Mouse (Mus musculus) kidney, adult 2 months (tissue): ENCODE measurements at regions not wholly inside any gene's neighbourhood (a gene's known extent, or its start where the extent isn't known, plus 50 kb on each side); places are given as distances from the start of the nearest gene placed in this dataset.

ENCODE experiments used
- DNase-seq: peaks from one replicate; pipeline ENCODE4 v3.0.0; 2021
- H3K27ac ChIP-seq: fragments of 200-500 bp; 2 replicates; pipeline ENCODE4 v1.5.1; 2012; ENCODE audit warnings: low read depth, low read length, control low read depth, inconsistent platforms; ENCODE audit not compliant: insufficient read depth
- H3K27me3 ChIP-seq: fragments of 200-500 bp; replicated peaks from 2 replicates; pipeline ENCODE4 v1.6.1; 2012; ENCODE audit warnings: mild to moderate bottlenecking, moderate library complexity, low read length, inconsistent platforms; ENCODE audit not compliant: control insufficient read depth, insufficient read depth
- H3K36me3 ChIP-seq: fragments of 200-500 bp; 2 replicates; pipeline ENCODE4 v1.6.1; 2012; ENCODE audit warnings: mild to moderate bottlenecking, moderate library complexity, low read length, inconsistent platforms; ENCODE audit not compliant: control insufficient read depth, insufficient read depth
- H3K4me1 ChIP-seq: fragments of 200-500 bp; 2 replicates; pipeline ENCODE4 v1.6.1; 2011; ENCODE audit warnings: low read length; ENCODE audit not compliant: control insufficient read depth, insufficient read depth
- H3K4me3 ChIP-seq: fragments of 200-500 bp; 2 replicates; pipeline ENCODE4 v1.5.1; 2011; ENCODE audit warnings: mild to moderate bottlenecking, low read depth, low read length, control low read depth; ENCODE audit not compliant: insufficient read depth
- CTCF ChIP-seq: fragments of 200-500 bp; conservative IDR thresholded peaks from 2 replicates; pipeline ENCODE4 v1.5.1; 2011; ENCODE audit warnings: low read depth, mild to moderate bottlenecking, control low read depth, low read length, moderate library complexity, mixed read lengths; ENCODE audit not compliant: insufficient read depth, insufficient read length
- POLR2A ChIP-seq: fragments of 200-500 bp; IDR thresholded peaks from one replicate; pipeline ENCODE4 v1.6.1; 2011; ENCODE audit warnings: low read depth, low read length, control low read depth
- WGBS: fragments of 180-500 bp; shearing (Covaris S2); methylation state at CpG from one replicate; pipeline ENCODE4 v1.1.7; 2018; 5-methylcytosine and 5-hydroxymethylcytosine counted together

DNA sequence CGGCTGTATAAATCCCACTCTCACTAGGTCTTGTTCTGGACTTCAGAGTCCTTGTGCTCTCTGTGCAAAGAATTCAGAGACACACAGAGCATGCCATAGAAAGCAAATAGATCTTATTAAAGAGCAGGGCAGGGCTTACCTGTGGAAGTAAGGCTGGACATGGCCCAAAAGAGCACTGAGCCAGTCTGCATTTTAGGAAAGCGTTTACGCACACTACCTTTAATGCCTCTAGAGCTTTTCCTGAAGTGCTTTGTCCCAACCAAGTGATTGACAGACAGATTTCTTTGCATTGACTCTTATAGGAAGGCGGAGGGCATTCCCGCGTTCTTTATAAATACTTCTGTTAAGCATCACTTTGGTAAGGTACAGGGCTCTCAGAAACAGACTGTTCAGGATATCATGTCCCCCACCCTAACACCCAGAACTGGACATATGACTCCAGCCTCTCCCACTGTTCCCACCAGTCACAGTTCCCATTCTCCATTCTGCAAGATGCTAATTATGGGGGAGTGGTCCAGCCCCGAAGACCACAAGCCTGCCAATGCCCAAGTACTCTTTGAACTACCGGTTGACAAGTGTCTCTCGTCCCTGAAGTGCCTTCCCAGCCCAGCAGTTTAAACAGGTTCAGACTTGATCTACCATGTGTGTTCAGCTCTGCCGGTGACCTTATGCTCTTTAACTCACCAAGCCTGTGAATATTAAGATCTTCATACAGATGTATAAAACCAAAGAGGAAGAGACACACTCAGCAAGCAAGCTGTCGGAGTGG lies 369.7 kb downstream of the Etnk1 start:
- Histone ChIP-seq H3K4me3 (no peak overlapping the region), H3K4me1 (no peaks in the 10 kb centered on the region), H3K27me3 (no peaks in the 10 kb centered on the region), H3K36me3 (no peaks in the 10 kb centered on the region), H3K27ac (no peak overlapping the region)
- TF ChIP-seq CTCF (no peak), POLR2A (no peak)
- DNase-seq: no peak
- 83% methylated on average over 11 of the region's 11 CpGs for WGBS

DNA sequence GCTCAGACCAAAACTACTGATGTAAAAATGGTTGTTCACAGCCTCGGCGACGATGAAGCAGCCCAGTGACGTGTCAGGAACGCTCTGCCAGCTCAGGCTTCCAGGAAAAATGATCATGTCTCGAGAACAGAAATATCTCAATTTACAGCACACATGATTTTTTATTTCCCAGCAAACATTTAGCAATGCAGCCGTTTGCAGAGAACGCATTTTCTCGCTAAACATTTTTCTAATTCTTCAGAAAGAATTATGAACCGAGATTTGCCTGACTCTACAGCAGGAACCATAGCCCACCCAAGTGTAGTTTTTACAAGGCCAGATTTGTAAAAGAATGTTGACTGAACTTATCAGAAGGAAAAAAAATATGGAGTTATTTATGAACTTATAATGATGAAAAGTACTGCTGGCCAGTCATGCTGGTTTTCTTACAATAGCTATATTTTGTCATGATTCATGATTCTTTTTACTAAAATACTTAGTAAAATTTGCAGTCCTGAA lies 380.4 kb downstream of the Etnk1 start:
- no peak for DNase-seq
- no peak overlapping the region for H3K4me3 ChIP-seq
- H3K27ac ChIP-seq: no peak overlapping the region
- no peaks in the 10 kb centered on the region for H3K36me3 ChIP-seq
- H3K27me3 ChIP-seq: no peaks in the 10 kb centered on the region
- WGBS: 70% methylated on average over 10 of the region's 10 CpGs
- TF ChIP-seq POLR2A (no peak), CTCF (no peak)
- H3K4me1 ChIP-seq: no peaks in the 10 kb centered on the region

DNA sequence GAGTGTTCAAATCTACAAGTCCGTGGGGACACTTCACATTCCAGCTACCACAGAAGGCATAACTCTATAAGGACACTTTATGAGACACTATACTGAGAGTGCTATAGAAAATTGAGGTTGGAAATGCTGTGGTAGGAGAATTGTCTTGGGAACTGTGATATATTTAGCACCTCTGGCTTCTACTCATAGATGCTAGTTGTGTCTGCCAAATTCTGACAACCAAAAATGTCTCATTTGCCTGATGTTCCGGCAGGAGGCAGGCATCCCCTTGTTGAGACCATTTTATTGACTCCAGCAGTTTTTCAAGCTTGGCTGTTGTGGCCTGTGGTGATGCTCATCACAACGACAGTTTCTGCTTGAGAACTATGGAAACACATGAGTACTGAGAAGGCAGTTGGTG lies 387.9 kb downstream of the Etnk1 start:
- H3K4me1 ChIP-seq: no peaks in the 10 kb centered on the region
- 74% methylated on average over 3 of the region's 3 CpGs for WGBS
- no peak for DNase-seq
- H3K27me3 ChIP-seq: no peaks in the 10 kb centered on the region
- H3K4me3 ChIP-seq: no peak overlapping the region
- no peaks in the 10 kb centered on the region for H3K36me3 ChIP-seq
- no peak for TF ChIP-seq CTCF
- TF ChIP-seq POLR2A: no peak
- no peak overlapping the region for H3K27ac ChIP-seq

DNA sequence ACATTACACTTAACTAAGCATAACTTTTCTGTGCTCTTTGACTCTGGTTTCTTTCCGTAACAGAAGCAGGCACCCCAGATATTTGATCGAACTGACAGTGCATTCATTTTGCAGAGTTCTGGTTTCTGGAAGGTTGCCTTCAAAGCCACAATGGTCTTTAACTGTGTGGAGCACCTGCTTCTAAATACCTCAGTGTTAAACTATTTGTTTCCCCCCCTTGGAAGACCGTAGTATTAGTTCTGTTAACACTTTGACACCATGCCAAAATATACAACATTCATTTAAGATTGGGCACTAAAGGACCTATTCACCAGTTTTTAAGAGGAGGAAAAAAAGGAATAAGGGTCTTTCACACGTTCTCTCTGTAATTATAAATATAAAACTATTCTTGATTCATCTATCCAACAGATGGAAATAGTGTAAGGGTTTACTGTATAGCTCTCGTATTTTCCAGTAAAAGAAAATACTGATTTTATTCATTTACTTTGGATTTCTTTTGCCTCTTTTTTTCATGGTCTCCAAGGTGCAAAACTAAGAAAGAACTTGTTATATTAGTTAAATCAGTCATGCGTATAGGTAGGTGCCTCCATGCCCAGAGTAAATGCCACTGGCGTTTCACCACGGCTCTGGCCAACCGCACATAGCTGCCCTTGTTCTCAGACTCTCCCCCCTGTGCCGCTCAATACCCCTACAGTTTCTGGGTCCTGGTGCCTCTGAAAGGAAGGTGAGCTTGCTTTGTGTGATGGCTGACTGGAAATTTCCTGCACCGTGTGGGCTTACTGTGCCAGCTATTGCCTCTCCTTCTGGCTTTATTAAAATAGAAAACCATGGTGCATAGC lies 391.2 kb downstream of the Etnk1 start:
- WGBS: 55% methylated on average over 11 of the region's 11 CpGs
- Histone ChIP-seq H3K36me3 (no peaks in the 10 kb centered on the region), H3K27ac (no peak overlapping the region), H3K4me1 (no peaks in the 10 kb centered on the region), H3K4me3 (no peak overlapping the region), H3K27me3 (no peaks in the 10 kb centered on the region)
- no peak for DNase-seq
- TF ChIP-seq CTCF: no peak
- TF ChIP-seq POLR2A: no peak

DNA sequence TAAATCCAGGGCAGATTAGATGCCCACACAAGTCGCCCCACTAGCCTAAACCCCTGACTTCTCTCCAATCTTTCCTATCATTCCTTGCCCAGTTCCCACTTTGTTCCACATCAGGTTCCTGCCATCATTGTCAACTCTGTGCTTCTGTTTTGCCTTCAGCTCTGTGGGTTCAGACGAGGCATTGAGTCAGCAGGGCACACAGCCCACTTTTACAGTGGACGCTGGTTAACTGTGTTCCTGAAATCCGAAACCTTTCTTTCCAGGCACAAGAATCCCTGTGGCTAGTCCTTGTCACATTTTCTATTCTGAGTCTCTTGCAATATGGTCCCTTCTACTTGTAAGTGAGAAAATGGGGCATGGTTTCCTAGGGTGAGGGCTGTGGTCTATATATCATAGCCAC lies 392.3 kb downstream of the Etnk1 start:
- H3K4me1 ChIP-seq: no peaks in the 10 kb centered on the region
- WGBS: 81% methylated on average over 4 of the region's 4 CpGs

DNA sequence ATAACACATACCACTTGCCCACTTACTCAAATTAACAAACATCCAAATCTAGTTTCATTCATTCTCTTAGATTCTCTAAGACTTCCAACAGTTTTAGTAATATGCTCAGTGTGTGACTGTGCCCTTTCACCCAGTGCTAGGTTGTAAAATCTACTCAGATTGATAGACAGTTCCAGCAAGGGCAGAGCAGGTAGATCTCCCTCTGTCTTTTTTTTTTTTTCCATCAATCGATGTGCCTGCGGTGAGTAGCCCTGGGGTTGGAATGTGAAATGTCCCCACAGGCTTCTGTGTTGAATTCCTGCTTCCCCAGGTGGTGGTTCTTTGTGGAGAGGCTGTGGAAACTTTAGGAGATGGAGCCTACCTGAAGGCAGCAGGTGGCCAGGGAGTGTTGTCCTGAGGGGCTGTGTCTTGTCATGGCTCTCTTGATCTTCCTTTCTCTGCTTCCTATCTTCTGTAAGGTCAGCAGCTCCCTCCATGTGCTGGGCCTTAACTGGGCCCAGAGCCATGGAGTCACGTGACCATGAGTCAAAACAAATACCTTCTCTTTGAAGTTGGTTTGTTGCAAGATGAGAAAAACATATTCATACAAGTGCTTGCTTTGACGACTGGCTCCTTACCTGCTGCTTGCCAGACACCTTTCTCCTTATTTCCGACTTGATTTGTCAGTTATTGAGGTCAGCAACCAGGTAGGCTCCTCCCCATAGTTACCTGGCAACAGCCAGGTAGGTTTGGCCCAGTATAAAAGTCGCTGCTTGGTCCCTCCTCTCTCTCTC lies 394.5 kb downstream of the Etnk1 start:
- H3K27ac ChIP-seq: no peak overlapping the region
- whole genome bisulfite sequencing: 65% methylated on average over 6 of the region's 6 CpGs
- no peaks in the 10 kb centered on the region for H3K27me3 ChIP-seq
- no peak for DNase-seq
- TF ChIP-seq CTCF (no peak), POLR2A (no peak)
- H3K4me1 ChIP-seq: no peaks in the 10 kb centered on the region
- no peaks in the 10 kb centered on the region for H3K36me3 ChIP-seq
- no peak overlapping the region for H3K4me3 ChIP-seq

More for the DNA sequence above, 392.3 kb downstream of the Etnk1 start:
- TF ChIP-seq CTCF: no peak
- no peak for TF ChIP-seq POLR2A
- no peak overlapping the region for H3K4me3 ChIP-seq
- H3K27ac ChIP-seq: no peak overlapping the region
- no peaks in the 10 kb centered on the region for H3K36me3 ChIP-seq
- H3K27me3 ChIP-seq: no peaks in the 10 kb centered on the region
- DNase-seq: no peak
